Mouse (Mus musculus) liver, embryonic 13.5 days (tissue): ENCODE measurements around the gene Dkk2. TPM values are rescaled to one million over a fixed set of nuclear protein-coding genes. Genes with fewer than 3 reads are reported as not detected.

Source experiments
- ATAC-seq: fragments of 200-750 bp; cut with Nextera tagmentation; 2 replicates; pipeline ENCODE4 v1.8.0; 2017; ENCODE audit warnings: low read depth, mild to moderate bottlenecking, moderate number of reproducible peaks, moderate library complexity
- DNase-seq: peaks from one replicate; pipeline ENCODE4 v3.0.0; 2022
- H3K27ac ChIP-seq: fragments of 300-500 bp; sonication (generic); 2 replicates; pipeline ENCODE4 v1.5.1; 2015; ENCODE audit warnings: moderate library complexity, mild to moderate bottlenecking, inconsistent platforms
- H3K27me3 ChIP-seq: fragments of 300-500 bp; sonication (generic); 2 replicates; pipeline ENCODE4 v1.6.1; 2015; ENCODE audit warnings: mild to moderate bottlenecking, inconsistent platforms
- H3K36me3 ChIP-seq: fragments of 300-500 bp; sonication (generic); 2 replicates; pipeline ENCODE4 v1.6.1; 2015; ENCODE audit warnings: mild to moderate bottlenecking, inconsistent platforms
- H3K4me1 ChIP-seq: fragments of 300-500 bp; sonication (generic); replicated peaks from 2 replicates; pipeline ENCODE4 v1.6.1; 2015; ENCODE audit warnings: inconsistent platforms
- H3K4me2 ChIP-seq: fragments of 300-500 bp; sonication (generic); 2 replicates; pipeline ENCODE4 v1.6.1; 2015; ENCODE audit warnings: inconsistent platforms, mild to moderate bottlenecking, moderate library complexity
- H3K4me3 ChIP-seq: fragments of 300-500 bp; sonication (generic); replicated peaks from 2 replicates; pipeline ENCODE4 v1.5.1; 2015; ENCODE audit warnings: mild to moderate bottlenecking, inconsistent platforms
- H3K9ac ChIP-seq: fragments of 300-500 bp; sonication (generic); 2 replicates; pipeline ENCODE4 v1.6.1; 2015; ENCODE audit warnings: mild to moderate bottlenecking, inconsistent platforms
- H3K9me3 ChIP-seq: fragments of 300-500 bp; sonication (generic); replicated peaks from 2 replicates; pipeline ENCODE4 v1.6.1; 2016; ENCODE audit warnings: inconsistent platforms
- WGBS: fragments of 180-500 bp; shearing (Covaris S2); methylation state at CpG from one replicate; pipeline ENCODE4 v1.1.7; 2015; ENCODE audit not compliant: insufficient replicate concordance; 5-methylcytosine and 5-hydroxymethylcytosine counted together
- polyA plus RNA-seq: library from polyadenylated mRNA; unstranded; fragments of >200 nt; fragmentation: Nextera tagmentation; extraction: Ambion mirVana; gene quantifications from 2 replicates; pipeline ENCODE4 v1.2.1, GENCODE M21; 2015

Gene Dkk2
- polyA plus RNA-seq, 1 experiment from 2014 or later, result 0.56 TPM

DNA sequence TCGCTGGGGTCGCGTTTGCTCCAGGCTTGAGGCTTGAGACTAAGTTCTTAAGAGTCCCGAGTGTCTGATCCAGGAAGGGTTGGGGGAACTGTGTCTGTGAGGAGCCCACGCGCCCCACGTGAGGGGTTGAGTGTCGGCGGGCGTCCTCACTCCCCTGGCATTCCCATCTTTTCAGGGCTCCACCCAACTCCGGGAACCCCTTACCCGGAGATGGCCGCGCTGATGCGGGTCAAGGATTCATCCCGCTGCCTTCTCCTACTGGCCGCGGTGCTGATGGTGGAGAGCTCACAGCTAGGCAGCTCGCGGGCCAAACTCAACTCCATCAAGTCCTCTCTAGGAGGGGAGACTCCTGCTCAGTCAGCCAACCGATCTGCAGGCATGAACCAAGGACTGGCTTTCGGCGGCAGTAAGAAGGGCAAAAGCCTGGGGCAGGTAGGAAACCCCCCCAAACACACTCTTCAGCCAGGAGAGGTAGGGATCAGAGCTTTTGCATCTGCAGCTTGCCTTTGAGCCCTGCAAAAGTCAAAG is 795 bp downstream of the Dkk2 start:
- 2% methylated on average over 23 of the region's 23 CpGs for WGBS
- no peak overlapping the region for H3K9ac ChIP-seq
- H3K27me3 ChIP-seq, result peaks cover 31% of the 10 kb centered on the region
- no peak for ATAC-seq
- no peaks in the 10 kb centered on the region for H3K36me3 ChIP-seq
- 0 out of 2 replicates have a peak, but pooled peaks cover 2% of the 10 kb centered on the region for H3K4me1 ChIP-seq
- H3K4me2 ChIP-seq, result peak overlapping the region; percentile 53
- H3K9me3 ChIP-seq, result no peaks in the 10 kb centered on the region
- DNase-seq, result no peak
- H3K27ac ChIP-seq, result no peak overlapping the region
- H3K4me3 ChIP-seq, result peak overlapping the region; percentile 34

DNA sequence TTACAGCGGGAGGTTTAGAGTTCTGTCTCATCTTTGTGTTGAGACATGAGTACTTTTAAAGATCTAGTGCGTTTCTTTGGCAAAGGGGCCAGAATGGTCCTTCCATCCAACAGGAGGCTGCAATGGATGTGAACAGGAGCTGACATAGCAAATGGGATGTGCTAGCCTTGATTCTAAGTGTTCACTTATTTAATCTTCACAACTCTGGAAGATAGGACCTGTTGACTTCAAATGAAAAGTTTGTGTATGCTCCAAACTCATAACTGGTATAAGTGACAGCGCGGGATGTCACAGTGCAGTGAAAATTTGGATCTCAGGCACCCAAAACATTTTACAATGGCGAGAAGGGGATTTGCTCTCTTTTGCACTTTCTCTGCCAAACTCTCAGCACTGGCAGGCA is 1.4 kb downstream of the Dkk2 start:
- H3K27me3 ChIP-seq, result peaks cover 31% of the 10 kb centered on the region
- no peak overlapping the region for H3K27ac ChIP-seq
- peak overlapping the region; percentile 50 for H3K4me2 ChIP-seq
- no peak for DNase-seq
- no peak overlapping the region for H3K4me3 ChIP-seq
- no peaks in the 10 kb centered on the region for H3K36me3 ChIP-seq
- no peak for ATAC-seq
- H3K9me3 ChIP-seq, result no peaks in the 10 kb centered on the region
- H3K4me1 ChIP-seq, result 0 out of 2 replicates have a peak, but pooled peaks cover 2% of the 10 kb centered on the region
- 27% methylated on average over 5 of the region's 5 CpGs for WGBS
- H3K9ac ChIP-seq, result no peak overlapping the region

DNA sequence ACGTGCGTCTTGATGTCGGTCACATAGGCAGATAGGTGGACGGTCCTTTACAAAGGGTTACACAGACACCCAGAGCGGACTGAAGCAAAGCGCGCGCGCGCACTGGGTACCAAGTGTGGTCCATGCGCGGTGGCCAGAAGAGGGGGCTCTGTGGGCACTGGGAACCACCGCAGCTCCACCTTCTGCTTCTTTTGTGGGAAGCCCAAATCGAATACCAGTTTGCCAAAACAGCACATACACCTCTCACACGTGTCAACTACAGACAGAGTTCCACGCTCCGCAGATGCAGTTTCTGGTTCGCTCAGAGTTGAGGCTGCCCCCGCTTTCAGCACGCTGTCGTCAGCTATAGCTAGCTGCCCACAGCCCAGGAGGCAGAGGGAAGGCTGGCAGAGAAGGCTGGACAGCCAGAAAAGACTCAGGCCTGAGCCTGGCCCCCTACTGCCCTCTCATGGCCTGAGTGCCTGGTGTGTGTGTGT is 2.0 kb downstream of the Dkk2 start:
- WGBS, result 3% methylated on average over 21 of the region's 21 CpGs
- Histone ChIP-seq H3K9me3 (no peaks in the 10 kb centered on the region), H3K27me3 (peaks cover 31% of the 10 kb centered on the region), H3K4me2 (peak overlapping the region; percentile 50), H3K4me1 (0 out of 2 replicates have a peak, but pooled peaks cover 2% of the 10 kb centered on the region), H3K27ac (no peak overlapping the region), H3K9ac (no peak overlapping the region), H3K4me3 (peak overlapping the region; percentile 17; the same call in 1 of the 2 replicates), H3K36me3 (no peaks in the 10 kb centered on the region)
- ATAC-seq (0 out of 2 replicates have a peak, but pooled peaks have one; percentile 34), DNase-seq (no peak)

DNA sequence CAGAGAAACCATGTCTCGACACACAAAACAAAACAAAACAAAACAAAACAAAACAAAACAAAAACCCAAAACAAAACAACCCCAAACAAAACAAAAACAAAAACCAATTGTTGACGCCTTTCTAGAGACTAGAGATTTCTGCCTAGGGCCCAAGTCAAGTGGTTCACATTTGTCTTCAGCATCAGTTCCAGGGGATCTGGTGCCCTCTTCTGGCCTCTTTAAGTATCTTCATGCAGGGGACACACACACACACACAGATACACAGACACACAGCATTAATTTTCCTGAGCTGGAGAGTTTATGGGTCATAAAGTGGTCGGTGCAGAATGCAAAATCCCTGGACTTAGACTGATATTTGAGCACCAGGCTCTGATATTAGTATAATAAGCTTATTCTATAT is 7.9 kb downstream of the Dkk2 start:
- ATAC-seq, result no peak
- Histone ChIP-seq H3K4me2 (no peak overlapping the region), H3K4me3 (no peak overlapping the region), H3K36me3 (no peaks in the 10 kb centered on the region), H3K27me3 (no peaks in the 10 kb centered on the region), H3K27ac (no peak overlapping the region), H3K9me3 (no peaks in the 10 kb centered on the region; the same call in 1 of the 2 replicates), H3K4me1 (no peaks in the 10 kb centered on the region), H3K9ac (no peak overlapping the region)
- WGBS, result 68% methylated on average over 3 of the region's 3 CpGs
- no peak for DNase-seq

DNA sequence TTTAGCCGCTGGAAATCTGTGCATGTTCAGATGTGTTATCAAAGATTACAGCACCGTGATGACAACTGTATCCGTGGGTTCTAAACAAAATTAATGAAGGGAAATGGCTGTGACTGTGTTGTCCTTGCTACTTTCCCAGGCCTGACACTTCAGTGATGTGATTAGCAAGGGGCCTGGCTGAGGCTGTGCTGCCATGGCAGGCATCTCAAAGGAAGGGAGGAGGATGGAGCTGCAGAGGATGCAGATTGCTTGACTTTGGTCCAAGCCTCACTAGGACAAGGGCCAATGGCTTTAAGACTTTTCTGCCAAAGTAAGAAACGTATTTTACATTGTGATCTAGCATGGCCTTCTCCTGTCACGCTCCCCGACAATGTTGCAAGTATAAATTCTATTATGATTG is 11.2 kb downstream of the Dkk2 start:
- Histone ChIP-seq H3K4me2 (no peak overlapping the region), H3K9ac (no peak overlapping the region), H3K4me1 (no peaks in the 10 kb centered on the region), H3K9me3 (no peaks in the 10 kb centered on the region; the same call in 1 of the 2 replicates), H3K27ac (no peak overlapping the region), H3K4me3 (no peak overlapping the region), H3K27me3 (no peaks in the 10 kb centered on the region), H3K36me3 (no peaks in the 10 kb centered on the region)
- DNase-seq, result no peak
- 44% methylated on average over 6 of the region's 6 CpGs for WGBS
- no peak for ATAC-seq

DNA sequence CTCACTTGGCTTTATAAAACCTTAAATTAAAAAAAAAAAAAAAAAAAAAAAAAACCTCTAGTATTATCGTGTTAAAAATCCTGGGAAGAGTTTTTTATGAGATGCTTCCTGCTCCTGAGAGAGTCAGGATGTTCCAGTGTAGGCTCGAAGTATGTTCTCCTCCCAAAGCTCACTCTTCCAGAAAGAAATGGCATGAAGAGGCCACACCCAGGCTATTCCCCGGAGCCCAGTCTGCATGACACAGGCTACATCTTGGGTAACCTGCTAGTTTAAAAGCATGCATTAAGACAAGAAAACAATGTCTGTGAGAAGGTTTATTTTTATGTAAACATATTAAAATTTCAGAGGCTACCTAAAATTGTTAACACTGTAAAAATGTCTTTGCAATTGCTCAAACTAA is 15.7 kb downstream of the Dkk2 start:
- DNase-seq, result no peak
- Histone ChIP-seq H3K9me3 (no peaks in the 10 kb centered on the region), H3K36me3 (no peaks in the 10 kb centered on the region), H3K4me3 (no peak overlapping the region), H3K27me3 (no peaks in the 10 kb centered on the region), H3K27ac (no peak overlapping the region), H3K4me2 (no peak overlapping the region), H3K9ac (no peak overlapping the region), H3K4me1 (no peaks in the 10 kb centered on the region)
- ATAC-seq, result no peak
- 47% methylated on average over 3 of the region's 3 CpGs for WGBS

DNA sequence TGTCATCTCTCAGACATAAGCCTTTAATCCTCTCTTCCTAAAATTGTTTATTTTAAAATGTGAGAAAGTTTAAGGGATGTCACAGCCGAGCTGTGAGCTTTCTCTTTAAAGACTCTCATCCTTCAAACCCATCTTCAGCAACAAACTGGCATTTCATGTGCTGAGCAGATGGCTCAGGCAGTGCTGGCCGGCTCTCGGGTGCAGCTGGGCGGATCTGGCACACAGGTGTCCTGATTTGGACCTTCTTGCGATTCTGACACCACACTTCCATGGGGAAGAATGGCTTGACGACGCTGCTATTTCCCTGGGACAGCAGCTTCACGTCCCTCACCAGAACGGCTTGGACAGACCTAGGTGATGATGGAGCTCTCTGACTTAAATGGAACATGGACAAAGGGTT is 17.9 kb downstream of the Dkk2 start:
- WGBS, result 49% methylated on average over 9 of the region's 9 CpGs
- H3K4me3 ChIP-seq, result no peak overlapping the region
- DNase-seq (no peak), ATAC-seq (no peak)
- no peaks in the 10 kb centered on the region for H3K9me3 ChIP-seq
- 0 out of 2 replicates have a peak overlapping the region, but pooled peaks have one; percentile 6 for H3K4me2 ChIP-seq
- no peaks in the 10 kb centered on the region for H3K27me3 ChIP-seq
- H3K9ac ChIP-seq, result no peak overlapping the region
- no peaks in the 10 kb centered on the region for H3K4me1 ChIP-seq
- no peaks in the 10 kb centered on the region for H3K36me3 ChIP-seq
- no peak overlapping the region for H3K27ac ChIP-seq

DNA sequence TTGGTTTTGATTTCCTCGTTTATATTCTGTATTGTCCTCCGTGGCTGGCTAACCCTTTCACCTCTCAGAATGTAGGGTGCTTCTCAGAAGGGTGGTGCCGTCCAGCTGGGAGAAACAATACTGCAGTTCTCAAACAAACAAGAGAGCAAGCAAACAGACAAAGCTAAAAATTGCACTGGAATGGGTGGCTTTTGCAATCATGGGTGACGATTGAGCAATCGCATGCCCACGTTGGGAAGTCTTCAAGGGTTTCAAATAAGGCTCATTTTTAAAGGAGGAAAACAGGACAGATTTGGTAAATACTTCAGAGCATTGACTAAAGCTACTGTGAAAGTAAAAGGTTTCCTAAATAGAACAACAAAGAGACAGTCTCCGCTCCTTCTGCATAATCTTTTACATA is 18.4 kb downstream of the Dkk2 start:
- H3K36me3 ChIP-seq, result no peaks in the 10 kb centered on the region
- H3K27ac ChIP-seq, result no peak overlapping the region
- no peaks in the 10 kb centered on the region for H3K4me1 ChIP-seq
- no peak overlapping the region for H3K4me3 ChIP-seq
- DNase-seq (no peak), ATAC-seq (no peak)
- 0 out of 2 replicates have a peak overlapping the region, but pooled peaks have one; percentile 6 for H3K4me2 ChIP-seq
- H3K27me3 ChIP-seq, result no peaks in the 10 kb centered on the region
- H3K9me3 ChIP-seq, result no peaks in the 10 kb centered on the region
- no peak overlapping the region for H3K9ac ChIP-seq
- 46% methylated on average over 7 of the region's 7 CpGs for WGBS

DNA sequence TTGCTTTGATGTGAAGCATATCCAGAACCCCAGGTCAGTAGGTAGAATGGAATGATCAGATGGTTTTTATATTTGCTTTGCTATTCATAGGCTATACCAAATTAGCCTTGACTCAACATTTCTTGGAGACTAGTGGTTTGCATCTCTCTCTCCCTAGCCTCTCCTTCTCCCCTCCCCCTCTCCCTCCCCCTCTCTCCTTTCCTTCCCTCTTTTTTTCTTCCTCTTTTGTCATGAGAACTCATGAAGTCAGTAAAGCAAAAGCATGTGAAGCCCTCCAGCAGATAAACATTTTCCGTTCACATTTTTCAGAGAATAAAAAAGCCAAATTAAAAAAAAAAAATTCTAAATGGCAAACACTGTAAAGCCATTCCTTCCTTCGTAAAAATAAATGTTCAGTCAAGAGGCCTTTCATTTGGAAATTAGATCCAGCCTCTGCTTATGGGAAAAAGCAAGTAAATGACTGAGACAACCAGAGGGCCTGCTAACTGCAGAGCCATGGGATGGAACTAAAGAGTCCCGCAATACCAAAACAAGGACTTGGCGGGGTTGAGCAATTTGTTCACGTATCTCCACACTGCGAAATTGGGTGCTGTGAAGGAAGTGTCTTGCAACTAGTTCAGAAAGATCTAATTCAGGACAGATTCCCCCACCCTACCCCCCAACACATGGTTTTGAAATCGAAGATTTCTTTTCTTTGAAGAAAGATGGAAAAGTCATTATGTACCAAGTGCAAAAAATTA is 30.9 kb downstream of the Dkk2 start:
- no peak for ATAC-seq
- no peak overlapping the region for H3K27ac ChIP-seq
- 50% methylated on average over 7 of the region's 7 CpGs for WGBS

DNA sequence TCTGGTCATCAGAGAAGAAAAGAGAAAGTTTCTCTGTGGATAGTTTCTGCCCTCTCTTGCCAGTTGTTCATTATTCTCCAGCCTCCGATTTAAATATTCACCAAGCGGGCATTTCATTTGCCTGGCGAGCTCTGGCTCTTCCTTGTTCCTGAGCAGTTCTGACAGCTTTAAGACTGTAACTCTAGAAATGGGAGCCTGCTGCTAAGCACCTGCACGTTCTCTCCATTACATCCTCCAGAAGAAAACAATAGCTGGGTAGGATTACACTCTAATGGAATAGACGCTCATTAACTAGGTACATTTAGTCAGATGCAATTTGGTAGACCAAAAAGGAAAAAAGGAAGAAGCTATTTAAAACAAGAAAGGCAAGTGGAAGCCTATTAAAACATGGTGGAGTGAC is 36.3 kb downstream of the Dkk2 start:
- Histone ChIP-seq H3K4me3 (no peak overlapping the region), H3K27ac (no peak overlapping the region), H3K9ac (no peak overlapping the region), H3K4me1 (no peaks in the 10 kb centered on the region), H3K27me3 (no peaks in the 10 kb centered on the region), H3K4me2 (no peak overlapping the region), H3K9me3 (no peaks in the 10 kb centered on the region), H3K36me3 (no peaks in the 10 kb centered on the region)
- DNase-seq, result no peak
- WGBS, result 61% methylated on average over 5 of the region's 5 CpGs
- ATAC-seq, result no peak

More for the DNA sequence above, 30.9 kb downstream of the Dkk2 start:
- H3K27me3 ChIP-seq, result no peaks in the 10 kb centered on the region
- no peak overlapping the region for H3K4me2 ChIP-seq
- DNase-seq, result no peak
- H3K9me3 ChIP-seq, result no peaks in the 10 kb centered on the region
- no peak overlapping the region for H3K4me3 ChIP-seq
- H3K36me3 ChIP-seq, result no peaks in the 10 kb centered on the region
- H3K9ac ChIP-seq, result no peak overlapping the region
- no peaks in the 10 kb centered on the region for H3K4me1 ChIP-seq

DNA sequence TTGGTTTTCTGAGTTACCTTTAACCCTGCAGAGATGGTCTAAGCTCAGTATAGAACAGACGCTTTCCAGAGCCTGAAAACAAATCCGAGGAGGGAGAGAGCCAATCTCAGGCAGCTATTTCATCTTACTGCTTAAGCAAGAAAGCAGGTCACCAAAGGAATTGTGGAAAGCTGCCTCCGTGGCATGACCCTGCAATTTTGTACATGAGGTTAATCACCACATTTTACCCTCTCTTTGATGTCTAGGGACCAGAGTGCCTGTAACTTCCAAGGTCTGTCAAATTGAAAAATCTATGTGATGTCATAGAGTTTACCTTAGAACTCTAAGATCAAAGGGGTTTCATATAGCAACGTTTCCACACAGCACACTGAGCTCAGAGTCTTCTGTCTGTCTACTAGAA is 37.5 kb downstream of the Dkk2 start:
- Histone ChIP-seq H3K4me1 (no peaks in the 10 kb centered on the region), H3K9ac (no peak overlapping the region), H3K36me3 (no peaks in the 10 kb centered on the region), H3K27ac (no peak overlapping the region), H3K27me3 (no peaks in the 10 kb centered on the region), H3K4me3 (no peak overlapping the region), H3K9me3 (no peaks in the 10 kb centered on the region), H3K4me2 (no peak overlapping the region)
- WGBS, result 44% methylated on average over 4 of the region's 4 CpGs
- no peak for ATAC-seq
- DNase-seq, result no peak
